Comparison of ENCODE assay signal across 11 mouse cellular contexts in the genomic region with DNA sequence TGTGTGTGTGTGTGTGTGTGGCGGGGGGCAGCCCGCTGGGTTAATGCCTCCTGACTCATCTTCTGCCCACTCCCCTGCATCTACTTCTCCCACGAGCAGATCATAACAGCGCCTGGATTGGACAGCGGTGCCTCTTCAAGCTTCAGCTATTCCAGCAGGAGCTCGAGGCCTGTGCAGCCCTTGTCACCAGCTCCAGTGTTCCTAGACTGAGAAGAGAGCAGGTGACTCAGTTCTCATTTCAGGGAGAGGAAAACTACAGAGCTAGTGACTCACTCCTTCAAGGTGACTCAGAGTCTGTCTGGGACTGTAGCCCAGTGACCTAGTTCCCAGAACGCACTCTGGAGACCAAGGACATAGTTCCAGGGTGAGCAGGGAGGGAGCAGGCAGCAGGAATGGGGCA.
A peak's percentile ranks its signal among the peaks of the same experiment; 100 is the strongest.
DNase-seq lines count a peak whose midpoint lies in the region; ATAC-seq lines count a peak whose summit lies in the region.
"Had no signal": no experiment of that assay in that cellular context is flagged by ENCODE, and none has a peak within 500 bp of the region (broad histone marks: within the 10 kb centered on the region; RNA-seq: fewer than 3 reads in every experiment).

No protein-coding gene starts in this region.

- no peaks in the 10 kb centered on the region for H3K9me3 ChIP-seq in midbrain, embryonic 15.5 days
- H3K9me3 ChIP-seq: hindbrain, embryonic 15.5 days; limb, embryonic 15.5 days; midbrain, embryonic 12.5 days had no signal

- WGBS in midbrain, embryonic 15.5 days, result 83% methylated on average over 7 of the region's 7 CpGs

- intact Hi-C loops in heart, postnatal 14 days (cut with DNase I), result loop anchor here (10.0 kb wide), 1 partner anchor 515 kb away; no protein-coding TSS in a partner anchor

- ATAC-seq in midbrain, embryonic 15.5 days (replicated peaks), result no peak

- H3K4me1 ChIP-seq in midbrain, embryonic 15.5 days, result peaks cover 3% of the 10 kb centered on the region; the same call in 1 of the 2 replicates

- H3K9ac ChIP-seq in midbrain, embryonic 15.5 days, result no peak overlapping the region
- H3K9ac ChIP-seq: hindbrain, embryonic 15.5 days; limb, embryonic 15.5 days; midbrain, embryonic 12.5 days had no signal

- no peaks in the 10 kb centered on the region for H3K36me3 ChIP-seq in midbrain, embryonic 15.5 days (replicated peaks)
- H3K36me3 ChIP-seq: hindbrain, embryonic 15.5 days; limb, embryonic 15.5 days; midbrain, embryonic 12.5 days had no signal

- peak; percentile 29 for DNase-seq in heart, adult 8-10 months (ENCODE audit: low spot score)
- no peak for DNase-seq in heart, postnatal 14 days
- DNase-seq in right cerebral cortex, postnatal 25 days, result peak; percentile 46
- DNase-seq in right cerebral cortex, postnatal 4 days, result no peak
- peak; percentile 20 for DNase-seq in gonadal fat pad, adult 2 months (ENCODE audit: low read depth)
- peak; percentile 56 for DNase-seq in urinary bladder, postnatal 14 days (ENCODE audit: low spot score)
- DNase-seq in retina, embryonic 14.5 days (ENCODE audit: low spot score), result no peak

- H3K4me2 ChIP-seq in midbrain, embryonic 15.5 days, result no peak overlapping the region
- H3K4me2 ChIP-seq: hindbrain, embryonic 15.5 days; limb, embryonic 15.5 days; midbrain, embryonic 12.5 days had no signal

- no peak overlapping the region for H3K27ac ChIP-seq in midbrain, embryonic 15.5 days
- H3K27ac ChIP-seq: hindbrain, embryonic 15.5 days; limb, embryonic 15.5 days; midbrain, embryonic 12.5 days had no signal

- no peaks in the 10 kb centered on the region for H3K27me3 ChIP-seq in midbrain, embryonic 15.5 days (replicated peaks)
- H3K27me3 ChIP-seq: hindbrain, embryonic 15.5 days had no signal

- H3K4me3 ChIP-seq in midbrain, embryonic 15.5 days, result no peak overlapping the region
- H3K4me3 ChIP-seq: hindbrain, embryonic 15.5 days; limb, embryonic 15.5 days; midbrain, embryonic 12.5 days had no signal

Comparison
In these comparisons a context has a peak if more than half of its experiments do, and no peak if none do; other contexts are left out.
1. DNase-seq: peak in heart, adult 8-10 months (single experiment), right cerebral cortex, postnatal 25 days (single experiment), gonadal fat pad, adult 2 months (single experiment) and urinary bladder, postnatal 14 days (single experiment); none in heart, postnatal 14 days (0 of 2), right cerebral cortex, postnatal 4 days (single experiment) and retina, embryonic 14.5 days (single experiment).